Mouse (Mus musculus) cortical plate, adult 2 months (tissue): Measurements from ENCODE around the gene Txndc12.

Source experiments
- CTCF ChIP-seq: fragments of 200-500 bp; IDR thresholded peaks from 2 replicates; pipeline ENCODE4 v1.5.1; 2011; ENCODE audit warnings: mild to moderate bottlenecking, control low read depth, low read length; ENCODE audit not compliant: insufficient read depth; ENCODE audit errors: extremely low read depth
- POLR2A ChIP-seq: fragments of 200-500 bp; IDR thresholded peaks from 2 replicates; pipeline ENCODE4 v1.6.1; 2011; ENCODE audit warnings: mild to moderate bottlenecking, low read length, control low read depth; ENCODE audit not compliant: insufficient read depth; ENCODE audit errors: extremely low read depth

DNA sequence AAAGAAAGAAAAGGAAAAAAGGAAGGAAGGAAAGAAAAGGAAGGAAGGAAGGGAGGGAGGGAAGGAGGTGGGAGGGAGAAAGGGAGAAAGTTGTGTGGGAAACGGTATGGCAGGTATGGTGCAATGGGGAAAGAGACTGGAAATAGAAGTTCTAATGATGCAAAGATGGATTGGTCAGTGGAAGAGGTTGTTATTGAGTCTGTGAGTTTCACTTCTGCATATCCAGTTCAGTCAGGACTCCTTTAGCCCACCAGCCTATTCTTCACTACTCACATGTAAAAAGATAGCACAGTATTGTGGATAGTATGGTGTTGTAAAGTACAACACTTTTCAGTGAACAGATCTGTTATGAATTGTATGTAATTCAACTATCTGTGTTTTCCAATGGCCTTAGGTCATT is 43.9 kb upstream of the Txndc12 start:
- TF ChIP-seq CTCF (no peak), POLR2A (no peak)
